Mouse (Mus musculus) lung, postnatal 36 days (tissue): ENCODE measurements around the gene Aes.

Experiments used
- DNase-seq: peaks from one replicate; pipeline ENCODE4 v3.0.0; 2022; ENCODE audit warnings: mixed read lengths

Gene Aes

GRCm38 (mm10) chr10:81569507-81570237, 10.4 kb downstream of the Aes start:
- no peak for DNase-seq

GRCm38 (mm10) chr10:81570238-81570800, 11.0 kb downstream of the Aes start:
- DNase-seq, result no peak

- DNase-seq, result peak; percentile 97
These were observed 11.7 kb downstream of the Aes start for GRCm38 (mm10) chr10:81570831-81571500.

- peak; percentile 100 for DNase-seq
These were observed 12.2 kb downstream of the Aes start for GRCm38 (mm10) chr10:81571501-81571876.

- no peak for DNase-seq
These were observed 12.9 kb downstream of the Aes start for GRCm38 (mm10) chr10:81572133-81572671.

- DNase-seq, result no peak
These were observed 13.7 kb downstream of the Aes start for GRCm38 (mm10) chr10:81572975-81573374.

GRCm38 (mm10) chr10:81574081-81575056, 15.1 kb downstream of the Aes start, which contains the start of gene Tle2:
Tle2 (plus strand) TSS chr10:81574561.
- no peak for DNase-seq

- DNase-seq, result no peak
These were observed 15.9 kb downstream of the Aes start for GRCm38 (mm10) chr10:81575208-81575631.

GRCm38 (mm10) chr10:81575695-81576094, 16.4 kb downstream of the Aes start:
- no peak for DNase-seq

GRCm38 (mm10) chr10:81579967-81580366, 20.7 kb downstream of the Aes start:
- no peak for DNase-seq

- no peak for DNase-seq
These were observed 21.3 kb downstream of the Aes start for GRCm38 (mm10) chr10:81580441-81581070.

- no peak for DNase-seq
These were observed 24.1 kb downstream of the Aes start for GRCm38 (mm10) chr10:81583347-81583746.

GRCm38 (mm10) chr10:81588739-81589138, 29.5 kb downstream of the Aes start:
- DNase-seq, result no peak

GRCm38 (mm10) chr10:81591846-81592245, 32.6 kb downstream of the Aes start:
- no peak for DNase-seq

GRCm38 (mm10) chr10:81592631-81593030, 33.3 kb downstream of the Aes start:
- DNase-seq, result no peak

GRCm38 (mm10) chr10:81593223-81593622, 33.9 kb downstream of the Aes start:
- DNase-seq, result no peak

- DNase-seq, result no peak
These were observed 34.6 kb downstream of the Aes start for GRCm38 (mm10) chr10:81593935-81594334.

- no peak for DNase-seq
These were observed 36.3 kb downstream of the Aes start for GRCm38 (mm10) chr10:81595599-81595998.

- peak; percentile 44 for DNase-seq
These were observed 37.3 kb downstream of the Aes start for GRCm38 (mm10) chr10:81596611-81597010.

GRCm38 (mm10) chr10:81597137-81597950, 38.1 kb downstream of the Aes start:
- DNase-seq, result peak; percentile 67

GRCm38 (mm10) chr10:81598342-81598741, 39.1 kb downstream of the Aes start:
- no peak for DNase-seq
